Mouse (Mus musculus): Measurements from ENCODE around the gene Ankrd45.
"Not testable (repeated sequence)": the region's sequence is repeated elsewhere in the genome, so short reads cannot be mapped to it uniquely, and the experiment has no call there.

Gene Ankrd45

GRCm38 (mm10) chr1:161142531-161143159, at the start of gene Ankrd45:
TSS of gene Ankrd45 (plus strand) at chr1:161142691.
- DNase-seq, result no peak

GRCm38 (mm10) chr1:161099721-161100405, 42.6 kb upstream of the Ankrd45 start:
- no peak for DNase-seq

GRCm38 (mm10) chr1:161103842-161104241, 38.6 kb upstream of the Ankrd45 start:
- no peak for DNase-seq

GRCm38 (mm10) chr1:161109216-161109615, 33.3 kb upstream of the Ankrd45 start:
- DNase-seq, result no peak

- no peak for DNase-seq
Observed at GRCm38 (mm10) chr1:161114591-161114990, 27.9 kb upstream of the Ankrd45 start.

GRCm38 (mm10) chr1:161122661-161123418, 19.7 kb upstream of the Ankrd45 start:
- no peak for DNase-seq

GRCm38 (mm10) chr1:161126461-161126860, 16.0 kb upstream of the Ankrd45 start:
- DNase-seq, result no peak

- peak; percentile 81 to 91 for DNase-seq
Observed at GRCm38 (mm10) chr1:161130726-161131664, 11.5 kb upstream of the Ankrd45 start, which contains the start of gene Klhl20. TSS of gene Klhl20 (minus strand) at chr1:161131511.

- DNase-seq, result no peak
Observed at GRCm38 (mm10) chr1:161139496-161139895, 3.0 kb upstream of the Ankrd45 start.

- no peak for DNase-seq
Observed at GRCm38 (mm10) chr1:161140026-161140762, 2.3 kb upstream of the Ankrd45 start.

GRCm38 (mm10) chr1:161143216-161143615, 725 bp downstream of the Ankrd45 start:
- no peak for DNase-seq

- DNase-seq, result not testable (repeated sequence)
Observed at GRCm38 (mm10) chr1:161145611-161146010, 3.1 kb downstream of the Ankrd45 start.

- DNase-seq, result no peak
Observed at GRCm38 (mm10) chr1:161147888-161148287, 5.4 kb downstream of the Ankrd45 start.

- DNase-seq, result no peak
Observed at GRCm38 (mm10) chr1:161151098-161151497, 8.6 kb downstream of the Ankrd45 start.

GRCm38 (mm10) chr1:161156546-161156945, 14.1 kb downstream of the Ankrd45 start:
- DNase-seq, result no peak

GRCm38 (mm10) chr1:161159214-161159613, 16.7 kb downstream of the Ankrd45 start, which contains the start of gene Tex50:
TSS of gene Tex50 (minus strand) at chr1:161159314.
- DNase-seq, result no peak

GRCm38 (mm10) chr1:161160266-161160665, 17.8 kb downstream of the Ankrd45 start:
- DNase-seq, result no peak

GRCm38 (mm10) chr1:161170651-161171050, 28.2 kb downstream of the Ankrd45 start:
- peak; percentile 71 to 85 for DNase-seq

- peak; percentile 19 to 65 for DNase-seq
Observed at GRCm38 (mm10) chr1:161180674-161181073, 38.2 kb downstream of the Ankrd45 start.

- DNase-seq, result no peak
Observed at GRCm38 (mm10) chr1:161182386-161182785, 39.9 kb downstream of the Ankrd45 start.

GRCm38 (mm10) chr1:161183677-161184076, 41.2 kb downstream of the Ankrd45 start:
- no peak for DNase-seq

GRCm38 (mm10) chr1:161185431-161185830, 42.9 kb downstream of the Ankrd45 start:
- DNase-seq, result no peak
